25 mouse cellular contexts compared by ENCODE assay signal in genomic region chr13:17084946-17085852, GRCm38 (mm10).
DNase-seq lines count a peak whose midpoint lies in the region; ATAC-seq and TF ChIP-seq lines count a peak whose summit lies in the region.
"Had no signal": no experiment of that assay in that cellular context is flagged by ENCODE, and none has a peak within 500 bp of the region (broad histone marks: within the 10 kb centered on the region; RNA-seq: fewer than 3 reads in every experiment).

No protein-coding gene starts in this region.

- H3K9ac ChIP-seq in lung, embryonic 14.5 days, result no peak overlapping the region
- no peak overlapping the region for H3K9ac ChIP-seq in embryonic facial prominence, embryonic 11.5 days (replicated peaks; ENCODE audit: low read length)
- H3K9ac ChIP-seq in limb, embryonic 12.5 days (replicated peaks), result no peak overlapping the region
- H3K9ac ChIP-seq: forebrain, postnatal 0 days; heart, embryonic 12.5 days; intestine, embryonic 15.5 days; liver, embryonic 13.5 days; midbrain, embryonic 12.5 days had no signal

- DNase-seq in embryo, embryonic 11 days, result peak; percentile 9
- DNase-seq in embryo, embryonic 10 days (ENCODE audit: low spot score), result no peak
- DNase-seq in lung, embryonic 14.5 days, result peak; percentile 5
- DNase-seq in lung, postnatal 36 days, result no peak
- DNase-seq in embryonic facial prominence, embryonic 11.5 days (ENCODE audit: low spot score), result peak; percentile 59
- DNase-seq in spleen, postnatal 10 days (ENCODE audit: low spot score in 2 of 2), result no peak
- DNase-seq: adrenal gland, postnatal 14 days; cerebellum, adult 2 months; forebrain, postnatal 0 days; gastrocnemius, adult 2 months; heart, postnatal 10 days; kidney, adult 9 months; liver, embryonic 13.5 days; lung, adult 2 months; right cerebral cortex, postnatal 14 days; thymus, postnatal 25 days had no signal

- H3K27ac ChIP-seq in lung, embryonic 14.5 days (ENCODE audit: low read depth), result peak overlapping the region; percentile 54
- H3K27ac ChIP-seq in embryonic facial prominence, embryonic 11.5 days (replicated peaks; ENCODE audit: low read depth, low read length), result no peak overlapping the region
- H3K27ac ChIP-seq in limb, embryonic 12.5 days, result 0 out of 2 replicates have a peak overlapping the region, but pooled peaks have one; percentile 19
- H3K27ac ChIP-seq: forebrain, embryonic 10.5 days; gastrocnemius, adult 2 months; hindbrain, embryonic 10.5 days; intestine, embryonic 15.5 days; liver, embryonic 13.5 days; macrophage; midbrain, embryonic 12.5 days had no signal

- H3K9me3 ChIP-seq in lung, embryonic 14.5 days (ENCODE audit: low read depth, low read length), result no peaks in the 10 kb centered on the region
- no peaks in the 10 kb centered on the region for H3K9me3 ChIP-seq in embryonic facial prominence, embryonic 11.5 days (replicated peaks; ENCODE audit: control insufficient read depth, low read length)
- H3K9me3 ChIP-seq in limb, embryonic 12.5 days, result no peaks in the 10 kb centered on the region
- H3K9me3 ChIP-seq: forebrain, embryonic 10.5 days; heart, embryonic 12.5 days; hindbrain, embryonic 10.5 days; intestine, embryonic 15.5 days; liver, embryonic 13.5 days; midbrain, embryonic 12.5 days had no signal

- no peak overlapping the region for H3K4me2 ChIP-seq in lung, embryonic 14.5 days
- H3K4me2 ChIP-seq in embryonic facial prominence, embryonic 11.5 days (ENCODE audit: low read depth, low read length), result no peak overlapping the region
- no peak overlapping the region for H3K4me2 ChIP-seq in limb, embryonic 12.5 days
- H3K4me2 ChIP-seq: heart, embryonic 12.5 days; intestine, embryonic 15.5 days; liver, embryonic 13.5 days; midbrain, embryonic 12.5 days had no signal

- no peak for TF ChIP-seq CTCF in lung, embryonic 14.5 days (IDR thresholded peaks at IDR 0.05; ENCODE audit: low read depth)

- H3K4me1 ChIP-seq in lung, embryonic 14.5 days (ENCODE audit: insufficient read depth), result peaks cover 5% of the 10 kb centered on the region; the same call in 1 of the 2 replicates
- no peaks in the 10 kb centered on the region for H3K4me1 ChIP-seq in embryonic facial prominence, embryonic 11.5 days (ENCODE audit: control insufficient read depth, insufficient read depth, low read length)
- peaks cover 24% of the 10 kb centered on the region for H3K4me1 ChIP-seq in limb, embryonic 12.5 days (replicated peaks)
- H3K4me1 ChIP-seq: forebrain, embryonic 10.5 days; hindbrain, embryonic 10.5 days; intestine, embryonic 15.5 days; liver, embryonic 13.5 days; midbrain, embryonic 12.5 days had no signal

- no peak overlapping the region for H3K4me3 ChIP-seq in lung, embryonic 14.5 days (ENCODE audit: low read depth, low read length)
- H3K4me3 ChIP-seq in embryonic facial prominence, embryonic 11.5 days (ENCODE audit: low read depth, low read length), result no peak overlapping the region
- no peak overlapping the region for H3K4me3 ChIP-seq in limb, embryonic 12.5 days (replicated peaks)
- H3K4me3 ChIP-seq: forebrain, embryonic 10.5 days; gastrocnemius, adult 2 months; heart, embryonic 12.5 days; hindbrain, embryonic 10.5 days; intestine, embryonic 15.5 days; liver, embryonic 13.5 days; midbrain, embryonic 12.5 days had no signal

- peak; percentile 33; the same call in 1 of the 2 replicates for ATAC-seq in lung, embryonic 14.5 days (ENCODE audit: insufficient read depth)
- ATAC-seq in embryonic facial prominence, embryonic 11.5 days (replicated peaks; ENCODE audit: insufficient number of reproducible peaks, low FRiP score, low TSS enrichment, low read depth), result peak; percentile 79
- ATAC-seq in limb, embryonic 12.5 days (ENCODE audit: insufficient number of reproducible peaks, insufficient read depth, low FRiP score, low TSS enrichment, low read depth), result peak; percentile 26; the same call in 1 of the 2 replicates
- no peak for ATAC-seq in frontal cortex, adult (ENCODE audit: low TSS enrichment)
- ATAC-seq: forebrain, postnatal 0 days; hindbrain, embryonic 16.5 days had no signal

- no peaks in the 10 kb centered on the region for H3K36me3 ChIP-seq in lung, embryonic 14.5 days (ENCODE audit: insufficient read depth)
- no peaks in the 10 kb centered on the region for H3K36me3 ChIP-seq in embryonic facial prominence, embryonic 11.5 days (replicated peaks; ENCODE audit: control insufficient read depth, insufficient read depth, low read depth, low read length)
- no peaks in the 10 kb centered on the region for H3K36me3 ChIP-seq in limb, embryonic 12.5 days
- H3K36me3 ChIP-seq: forebrain, embryonic 10.5 days; heart, embryonic 12.5 days; hindbrain, embryonic 10.5 days; intestine, embryonic 15.5 days; liver, embryonic 13.5 days; midbrain, embryonic 12.5 days had no signal

- WGBS in lung, embryonic 14.5 days, result 33% methylated on average over 6 of the region's 6 CpGs
- 39% methylated on average over 6 of the region's 6 CpGs for WGBS in embryonic facial prominence, embryonic 11.5 days
- WGBS in limb, embryonic 12.5 days, result 40% methylated on average over 6 of the region's 6 CpGs

- H3K27me3 ChIP-seq in lung, embryonic 14.5 days (ENCODE audit: insufficient read depth, low read length), result no peaks in the 10 kb centered on the region
- H3K27me3 ChIP-seq in embryonic facial prominence, embryonic 11.5 days (ENCODE audit: control insufficient read depth, insufficient read depth, low read length), result no peaks in the 10 kb centered on the region
- no peaks in the 10 kb centered on the region for H3K27me3 ChIP-seq in limb, embryonic 12.5 days
- H3K27me3 ChIP-seq: heart, embryonic 12.5 days; intestine, embryonic 15.5 days; liver, embryonic 13.5 days; midbrain, embryonic 12.5 days had no signal

Comparison
In these comparisons a context has a peak if more than half of its experiments do, and no peak if none do; other contexts are left out.
1. DNase-seq: peak in embryo, embryonic 11 days (single experiment), lung, embryonic 14.5 days (single experiment) and embryonic facial prominence, embryonic 11.5 days (single experiment); none in embryo, embryonic 10 days (single experiment), lung, postnatal 36 days (single experiment) and spleen, postnatal 10 days (0 of 2).